Mouse (Mus musculus): Measurements from ENCODE around the gene Pgc.

GRCm38 (mm10) chr17:47762028-47762427 is 35.4 kb downstream of the Pgc start:
- TF ChIP-seq CTCF (IDR thresholded peaks at IDR 0.05; ENCODE audit: low read depth), result no peak
- TF ChIP-seq EP300 (IDR thresholded peaks at IDR 0.05; ENCODE audit: low read depth), result no peak

Data from heart, postnatal 0 days (tissue).